Mouse (Mus musculus) hindbrain, embryonic 15.5 days (tissue): ENCODE measurements around the gene Alox5ap. TPM values are rescaled to one million over a fixed set of nuclear protein-coding genes. Genes with fewer than 3 reads are reported as not detected.

Experiments
- ATAC-seq: fragments of 200-750 bp; cut with Nextera tagmentation; 2 replicates; pipeline ENCODE4 v1.8.0; 2017; ENCODE audit warnings: low read depth, moderate number of reproducible peaks, moderate TSS enrichment; ENCODE audit not compliant: low FRiP score
- H3K27ac ChIP-seq: fragments of 300-500 bp; sonication (generic); replicated peaks from 2 replicates; pipeline ENCODE4 v1.5.1; 2015; ENCODE audit warnings: mild to moderate bottlenecking, inconsistent platforms
- H3K27me3 ChIP-seq: fragments of 300-500 bp; sonication (generic); 2 replicates; pipeline ENCODE4 v1.6.1; 2015; ENCODE audit warnings: control low read depth, inconsistent platforms
- H3K36me3 ChIP-seq: fragments of 300-500 bp; sonication (generic); 2 replicates; pipeline ENCODE4 v1.6.1; 2015; ENCODE audit warnings: control low read depth, inconsistent platforms
- H3K4me1 ChIP-seq: fragments of 300-500 bp; sonication (generic); replicated peaks from 2 replicates; pipeline ENCODE4 v1.6.1; 2015; ENCODE audit warnings: control low read depth, inconsistent platforms
- H3K4me2 ChIP-seq: fragments of 300-500 bp; sonication (generic); 2 replicates; pipeline ENCODE4 v1.6.1; 2015; ENCODE audit warnings: moderate library complexity, mild to moderate bottlenecking, inconsistent platforms
- H3K4me3 ChIP-seq: fragments of 300-500 bp; sonication (generic); 2 replicates; pipeline ENCODE4 v1.5.1; 2015; ENCODE audit warnings: mild to moderate bottlenecking, inconsistent platforms
- H3K9ac ChIP-seq: fragments of 300-500 bp; sonication (generic); 2 replicates; pipeline ENCODE4 v1.6.1; 2015; ENCODE audit warnings: inconsistent platforms
- H3K9me3 ChIP-seq: fragments of 300-500 bp; sonication (generic); 2 replicates; pipeline ENCODE4 v1.6.1; 2016; ENCODE audit warnings: control low read depth, inconsistent platforms
- WGBS: fragments of 180-500 bp; shearing (Covaris S2); methylation state at CpG from one replicate; pipeline ENCODE4 v1.1.7; 2015; 5-methylcytosine and 5-hydroxymethylcytosine counted together
- polyA plus RNA-seq: library from polyadenylated mRNA; unstranded; fragments of >200 nt; fragmentation: Nextera tagmentation; extraction: Ambion mirVana; gene quantifications from 2 replicates; pipeline ENCODE4 v1.2.1, GENCODE M21; 2015

Gene Alox5ap
- polyA plus RNA-seq, 1 experiment from 2014 or later = 12.2 TPM

- WGBS = 85% methylated on average over 8 of the region's 8 CpGs
- Histone ChIP-seq H3K4me3 (no peak overlapping the region), H3K27me3 (no peaks in the 10 kb centered on the region), H3K36me3 (no peaks in the 10 kb centered on the region), H3K4me1 (no peaks in the 10 kb centered on the region), H3K9me3 (no peaks in the 10 kb centered on the region), H3K27ac (no peak overlapping the region), H3K4me2 (no peak overlapping the region), H3K9ac (no peak overlapping the region)
- ATAC-seq = no peak
Measured at GRCm38 (mm10) chr5:149266761-149267221, 2.2 kb downstream of the Alox5ap start.

GRCm38 (mm10) chr5:149267493-149267892, 2.9 kb downstream of the Alox5ap start:
- WGBS = 80% methylated on average over 4 of the region's 4 CpGs
- no peaks in the 10 kb centered on the region for H3K9me3 ChIP-seq
- H3K4me2 ChIP-seq = no peak overlapping the region
- H3K4me1 ChIP-seq = no peaks in the 10 kb centered on the region
- ATAC-seq = no peak
- H3K36me3 ChIP-seq = no peaks in the 10 kb centered on the region
- H3K27ac ChIP-seq = no peak overlapping the region
- no peak overlapping the region for H3K9ac ChIP-seq
- H3K4me3 ChIP-seq = no peak overlapping the region
- no peaks in the 10 kb centered on the region for H3K27me3 ChIP-seq

- Histone ChIP-seq H3K9me3 (no peaks in the 10 kb centered on the region), H3K4me3 (no peak overlapping the region), H3K36me3 (no peaks in the 10 kb centered on the region), H3K27ac (no peak overlapping the region), H3K9ac (no peak overlapping the region), H3K27me3 (no peaks in the 10 kb centered on the region), H3K4me1 (no peaks in the 10 kb centered on the region), H3K4me2 (no peak overlapping the region)
- 93% methylated on average over 3 of the region's 3 CpGs for WGBS
- ATAC-seq = no peak
Measured at GRCm38 (mm10) chr5:149271291-149271690, 6.7 kb downstream of the Alox5ap start.

GRCm38 (mm10) chr5:149272535-149272934, 8.0 kb downstream of the Alox5ap start:
- Histone ChIP-seq H3K27me3 (no peaks in the 10 kb centered on the region), H3K27ac (no peak overlapping the region), H3K9me3 (no peaks in the 10 kb centered on the region), H3K4me3 (no peak overlapping the region), H3K9ac (no peak overlapping the region), H3K36me3 (no peaks in the 10 kb centered on the region), H3K4me1 (no peaks in the 10 kb centered on the region), H3K4me2 (no peak overlapping the region)
- WGBS = 93% methylated on average over 4 of the region's 4 CpGs
- ATAC-seq = no peak

- Histone ChIP-seq H3K4me2 (no peak overlapping the region), H3K27me3 (no peaks in the 10 kb centered on the region), H3K36me3 (no peaks in the 10 kb centered on the region), H3K4me3 (no peak overlapping the region), H3K4me1 (peaks cover 6% of the 10 kb centered on the region), H3K9ac (no peak overlapping the region), H3K27ac (no peak overlapping the region), H3K9me3 (no peaks in the 10 kb centered on the region)
- no peak for ATAC-seq
- 89% methylated on average over 15 of the region's 15 CpGs for WGBS
Measured at GRCm38 (mm10) chr5:149274390-149275104, 10.0 kb downstream of the Alox5ap start.

- 86% methylated on average over 1 of the region's 1 CpGs for WGBS
- H3K36me3 ChIP-seq = no peaks in the 10 kb centered on the region
- no peak overlapping the region for H3K4me3 ChIP-seq
- no peak overlapping the region for H3K9ac ChIP-seq
- H3K9me3 ChIP-seq = no peaks in the 10 kb centered on the region
- no peak for ATAC-seq
- no peaks in the 10 kb centered on the region for H3K27me3 ChIP-seq
- H3K4me1 ChIP-seq = peaks cover 9% of the 10 kb centered on the region
- no peak overlapping the region for H3K27ac ChIP-seq
- H3K4me2 ChIP-seq = no peak overlapping the region
Measured at GRCm38 (mm10) chr5:149275105-149275494, 10.5 kb downstream of the Alox5ap start.

- no peaks in the 10 kb centered on the region for H3K27me3 ChIP-seq
- no peaks in the 10 kb centered on the region for H3K9me3 ChIP-seq
- no peak overlapping the region for H3K4me3 ChIP-seq
- no peak overlapping the region for H3K4me2 ChIP-seq
- peaks cover 9% of the 10 kb centered on the region for H3K4me1 ChIP-seq
- no peak for ATAC-seq
- WGBS = 86% methylated on average over 5 of the region's 5 CpGs
- H3K27ac ChIP-seq = no peak overlapping the region
- no peaks in the 10 kb centered on the region for H3K36me3 ChIP-seq
- no peak overlapping the region for H3K9ac ChIP-seq
Measured at GRCm38 (mm10) chr5:149277529-149277928, 13.0 kb downstream of the Alox5ap start.

GRCm38 (mm10) chr5:149279273-149279844, 14.8 kb downstream of the Alox5ap start:
- H3K27ac ChIP-seq = peak overlapping the region; percentile 35
- peaks cover 9% of the 10 kb centered on the region for H3K4me1 ChIP-seq
- H3K9me3 ChIP-seq = no peaks in the 10 kb centered on the region
- no peaks in the 10 kb centered on the region for H3K27me3 ChIP-seq
- WGBS = 27% methylated on average over 22 of the region's 22 CpGs
- H3K9ac ChIP-seq = no peak overlapping the region
- H3K36me3 ChIP-seq = no peaks in the 10 kb centered on the region
- peak overlapping the region; percentile 47 for H3K4me2 ChIP-seq
- peak; percentile 75; the same call in 1 of the 2 replicates for ATAC-seq
- peak overlapping the region; percentile 8; the same call in 1 of the 2 replicates for H3K4me3 ChIP-seq

GRCm38 (mm10) chr5:149283009-149283408, 18.4 kb downstream of the Alox5ap start:
- no peak overlapping the region for H3K27ac ChIP-seq
- no peaks in the 10 kb centered on the region for H3K27me3 ChIP-seq
- WGBS = 84% methylated on average over 2 of the region's 2 CpGs
- H3K4me1 ChIP-seq = peaks cover 10% of the 10 kb centered on the region
- H3K9ac ChIP-seq = no peak overlapping the region
- no peak overlapping the region for H3K4me2 ChIP-seq
- no peaks in the 10 kb centered on the region for H3K9me3 ChIP-seq
- no peak overlapping the region for H3K4me3 ChIP-seq
- no peak for ATAC-seq
- H3K36me3 ChIP-seq = no peaks in the 10 kb centered on the region

- Histone ChIP-seq H3K4me2 (no peak overlapping the region), H3K27me3 (no peaks in the 10 kb centered on the region), H3K9ac (no peak overlapping the region), H3K4me3 (no peak overlapping the region), H3K27ac (no peak overlapping the region), H3K4me1 (peaks cover 12% of the 10 kb centered on the region), H3K36me3 (no peaks in the 10 kb centered on the region), H3K9me3 (no peaks in the 10 kb centered on the region)
- no peak for ATAC-seq
Measured at GRCm38 (mm10) chr5:149283821-149284220, 19.3 kb downstream of the Alox5ap start.

- Histone ChIP-seq H3K9me3 (no peaks in the 10 kb centered on the region), H3K4me3 (no peak overlapping the region), H3K36me3 (no peaks in the 10 kb centered on the region), H3K4me2 (no peak overlapping the region), H3K9ac (no peak overlapping the region), H3K27ac (no peak overlapping the region), H3K27me3 (no peaks in the 10 kb centered on the region), H3K4me1 (peaks cover 3% of the 10 kb centered on the region; the same call in 1 of the 2 replicates)
- no peak; the same call in 1 of the 2 replicates for ATAC-seq
- WGBS = 49% methylated on average over 7 of the region's 7 CpGs
Measured at GRCm38 (mm10) chr5:149286021-149286420, 21.5 kb downstream of the Alox5ap start.

- WGBS = 25% methylated on average over 41 of the region's 41 CpGs
- Histone ChIP-seq H3K4me1 (peaks cover 3% of the 10 kb centered on the region; the same call in 1 of the 2 replicates), H3K9ac (peak overlapping the region; percentile 28), H3K9me3 (no peaks in the 10 kb centered on the region), H3K27me3 (no peaks in the 10 kb centered on the region), H3K4me2 (peak overlapping the region; percentile 57), H3K36me3 (no peaks in the 10 kb centered on the region), H3K27ac (peak overlapping the region; percentile 61), H3K4me3 (peak overlapping the region; percentile 37)
- peak; percentile 72 for ATAC-seq
Measured at GRCm38 (mm10) chr5:149287148-149288038, 22.8 kb downstream of the Alox5ap start.
